Mouse (Mus musculus) yolk sac, embryonic 10.5 days (tissue): ENCODE measurements around the gene Erg28.

Experiments
- DNase-seq: peaks from one replicate; pipeline ENCODE4 v3.0.0-alpha.2; 2017; ENCODE audit warnings: low spot score

Erg28 gene

GRCm38 (mm10) chr12:85813599-85813998 is 10.8 kb downstream of the Erg28 start:
- DNase-seq: no peak

GRCm38 (mm10) chr12:85811676-85812075 is 12.7 kb downstream of the Erg28 start:
- no peak for DNase-seq

GRCm38 (mm10) chr12:85810959-85811358 is 13.4 kb downstream of the Erg28 start:
- DNase-seq: no peak

- peak; percentile 50 for DNase-seq
Measured at GRCm38 (mm10) chr12:85809726-85810125, 14.6 kb downstream of the Erg28 start.

GRCm38 (mm10) chr12:85800031-85800430 is 24.3 kb downstream of the Erg28 start:
- no peak for DNase-seq

- no peak for DNase-seq
Measured at GRCm38 (mm10) chr12:85795551-85795950, 28.8 kb downstream of the Erg28 start.

GRCm38 (mm10) chr12:85794094-85794493 is 30.3 kb downstream of the Erg28 start:
- DNase-seq: no peak

- no peak for DNase-seq
Measured at GRCm38 (mm10) chr12:85792821-85793346, 31.5 kb downstream of the Erg28 start.

GRCm38 (mm10) chr12:85792158-85792557 is 32.2 kb downstream of the Erg28 start:
- DNase-seq: no peak

- DNase-seq: no peak
Measured at GRCm38 (mm10) chr12:85784916-85785815, 39.2 kb downstream of the Erg28 start.

GRCm38 (mm10) chr12:85781606-85782005 is 42.7 kb downstream of the Erg28 start:
- no peak for DNase-seq

- DNase-seq: no peak
Measured at GRCm38 (mm10) chr12:85779707-85780106, 44.6 kb downstream of the Erg28 start.

GRCm38 (mm10) chr12:85778962-85779361 is 45.4 kb downstream of the Erg28 start:
- DNase-seq: no peak

GRCm38 (mm10) chr12:85771356-85771755 is 53.0 kb downstream of the Erg28 start:
- DNase-seq: no peak

- DNase-seq: no peak
Measured at GRCm38 (mm10) chr12:85767750-85768149, 56.6 kb downstream of the Erg28 start.

- DNase-seq: peak; percentile 79
Measured at GRCm38 (mm10) chr12:85766287-85766686, 58.1 kb downstream of the Erg28 start.
